Mouse (Mus musculus) olfactory bulb, adult 2 months (tissue): Measurements from ENCODE around the gene Apba1.

Experiments used
- CTCF ChIP-seq: fragments of 200-500 bp; IDR thresholded peaks from 2 replicates; pipeline ENCODE4 v1.5.1; 2012; ENCODE audit warnings: low read depth, mild to moderate bottlenecking, low read length, moderate library complexity; ENCODE audit not compliant: insufficient read depth
- POLR2A ChIP-seq: fragments of 200-500 bp; IDR thresholded peaks from 2 replicates; pipeline ENCODE4 v1.6.1; 2012; ENCODE audit warnings: mild to moderate bottlenecking, low read depth, low read length, moderate library complexity; ENCODE audit not compliant: insufficient read depth

GRCm38 (mm10) chr19:23867589-23867988 lies 108.9 kb downstream of the Apba1 start:
- TF ChIP-seq POLR2A (no peak), CTCF (no peak)
